Mouse (Mus musculus) stomach, postnatal 0 days (tissue): Measurements from ENCODE around the gene Rsad1. TPM values are rescaled to one million over a fixed set of nuclear protein-coding genes. Genes with fewer than 3 reads are reported as not detected.

ENCODE experiments used
- ATAC-seq: fragments of 200-750 bp; cut with Nextera tagmentation; 2 replicates; pipeline ENCODE4 v1.8.0; 2017; ENCODE audit not compliant: low FRiP score, low TSS enrichment
- DNase-seq: peaks from one replicate; pipeline ENCODE4 v3.0.0-alpha.2; 2016; ENCODE audit warnings: low spot score
- H3K27ac ChIP-seq: fragments of 300-500 bp; sonication (generic); replicated peaks from 2 replicates; pipeline ENCODE4 v1.5.1; 2014; ENCODE audit warnings: mild to moderate bottlenecking, control low read depth
- H3K27me3 ChIP-seq: fragments of 300-500 bp; sonication (generic); 2 replicates; pipeline ENCODE4 v1.6.1; 2014; ENCODE audit warnings: low read length; ENCODE audit not compliant: control insufficient read depth, insufficient read depth
- H3K36me3 ChIP-seq: fragments of 300-500 bp; sonication (generic); 2 replicates; pipeline ENCODE4 v1.6.1; 2014; ENCODE audit warnings: low read length, mixed read lengths; ENCODE audit not compliant: control insufficient read depth, insufficient read depth
- H3K4me1 ChIP-seq: fragments of 300-500 bp; sonication (generic); replicated peaks from 2 replicates; pipeline ENCODE4 v1.6.1; 2014; ENCODE audit warnings: antibody characterized with exemption; ENCODE audit not compliant: control insufficient read depth, insufficient read depth
- H3K4me2 ChIP-seq: fragments of 300-500 bp; sonication (generic); replicated peaks from 2 replicates; pipeline ENCODE4 v1.6.1; 2014; ENCODE audit warnings: low read depth, mild to moderate bottlenecking, control low read depth, moderate library complexity
- H3K4me3 ChIP-seq: fragments of 300-500 bp; sonication (generic); 2 replicates; pipeline ENCODE4 v1.5.1; 2014; ENCODE audit warnings: low read depth, low read length, control low read depth
- H3K9ac ChIP-seq: fragments of 300-500 bp; sonication (generic); 2 replicates; pipeline ENCODE4 v1.6.1; 2014; ENCODE audit warnings: mild to moderate bottlenecking, low read length, control low read depth, mixed read lengths
- H3K9me3 ChIP-seq: fragments of 300-500 bp; sonication (generic); 2 replicates; pipeline ENCODE4 v1.6.1; 2016; ENCODE audit warnings: low read length; ENCODE audit not compliant: control insufficient read depth
- CTCF ChIP-seq: IDR thresholded peaks from 2 replicates; pipeline ENCODE4 v1.5.1; 2016; ENCODE audit warnings: antibody characterized with exemption, low read depth, mild to moderate bottlenecking, moderate library complexity
- EP300 ChIP-seq: optimal IDR thresholded peaks from 2 replicates; pipeline ENCODE3; 2016; ENCODE audit warnings: antibody characterized with exemption
- WGBS: fragments of 180-500 bp; shearing (Covaris S2); extraction: QIAGEN DNeasy Blood & Tissue Kit; methylation state at CpG from one replicate; pipeline ENCODE4 v1.1.7; 2014; 5-methylcytosine and 5-hydroxymethylcytosine counted together
- polyA plus RNA-seq: library from polyadenylated mRNA; unstranded; fragments of >200 nt; fragmentation: Nextera tagmentation; extraction: Ambion mirVana; gene quantifications from 2 replicates; pipeline ENCODE4 v1.2.1, GENCODE M21; 2015

The Rsad1 gene
- polyA plus RNA-seq, result 3.4 and 3.8 TPM in 2 replicates

GRCm38 (mm10) chr11:94548888-94549690 lies at the start of gene Rsad1:
TSS of gene Rsad1 (minus strand) at chr11:94549255.
- TF ChIP-seq CTCF (peak; percentile 92), EP300 (peak; percentile 33)
- ATAC-seq, result peak; percentile 89
- 3% methylated on average over 49 of the region's 49 CpGs for WGBS

DNA sequence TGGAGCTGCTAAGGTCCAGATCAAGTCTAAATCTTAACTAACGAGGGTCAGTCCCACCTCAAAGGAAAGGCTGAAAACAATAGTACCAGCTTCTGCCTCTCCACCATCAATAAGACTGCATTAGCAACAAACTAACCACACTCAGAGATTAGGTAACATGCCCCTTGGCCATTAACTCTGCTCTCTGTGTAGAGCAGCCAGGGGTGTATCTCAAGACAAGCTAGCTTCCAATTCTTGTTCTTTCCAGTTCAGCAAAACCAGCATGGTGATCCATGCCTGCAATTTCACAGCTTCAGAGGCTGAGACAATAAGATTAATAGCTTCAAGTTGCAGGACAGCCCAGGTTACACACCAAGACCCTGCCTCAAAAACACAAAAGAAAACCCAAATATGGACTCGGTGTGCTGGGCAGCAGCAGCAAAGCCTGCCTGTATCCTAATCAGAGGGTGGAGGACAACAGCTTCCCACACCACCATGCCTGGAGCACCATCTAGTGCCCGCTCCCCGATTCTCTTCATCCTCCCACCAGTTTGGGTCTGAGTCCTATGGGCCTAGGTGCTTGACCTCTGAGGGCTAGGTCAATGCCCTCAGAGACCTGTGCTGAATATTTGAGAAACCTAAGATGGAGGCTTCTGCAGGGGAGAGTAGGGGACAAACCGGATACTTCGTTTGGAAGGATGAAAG lies 49.5 kb upstream of the Rsad1 start:
- Histone ChIP-seq H3K9ac (no peak overlapping the region), H3K4me2 (no peak overlapping the region), H3K27me3 (no peaks in the 10 kb centered on the region), H3K4me3 (no peak overlapping the region), H3K9me3 (no peaks in the 10 kb centered on the region), H3K27ac (no peak overlapping the region), H3K36me3 (no peaks in the 10 kb centered on the region), H3K4me1 (no peaks in the 10 kb centered on the region)
- ATAC-seq (no peak), DNase-seq (no peak)
- WGBS, result 58% methylated on average over 6 of the region's 6 CpGs
- TF ChIP-seq EP300, result no peak
- TF ChIP-seq CTCF, result peak; percentile 55

More at GRCm38 (mm10) chr11:94548888-94549690, at the start of gene Rsad1:
- Histone ChIP-seq H3K9ac (peak within 1 kb of the TSS; percentile 70), H3K27ac (peak within 1 kb of the TSS; percentile 90), H3K4me2 (peak within 1 kb of the TSS; percentile 87), H3K27me3 (no peaks in the 10 kb centered on the region), H3K36me3 (no peaks in the 10 kb centered on the region), H3K9me3 (no peaks in the 10 kb centered on the region), H3K4me3 (peak within 1 kb of the TSS; percentile 55), H3K4me1 (peaks cover 5% of the 10 kb centered on the region)
- peak; percentile 95 for DNase-seq

GRCm38 (mm10) chr11:94597319-94597718 lies 48.3 kb upstream of the Rsad1 start:
- no peak overlapping the region for H3K9ac ChIP-seq
- H3K36me3 ChIP-seq, result no peaks in the 10 kb centered on the region
- WGBS, result 75% methylated on average over 4 of the region's 4 CpGs
- no peak overlapping the region for H3K4me3 ChIP-seq
- H3K27ac ChIP-seq, result no peak overlapping the region
- H3K27me3 ChIP-seq, result no peaks in the 10 kb centered on the region
- DNase-seq (no peak), ATAC-seq (no peak)
- TF ChIP-seq EP300, result no peak
- no peak for TF ChIP-seq CTCF
- no peaks in the 10 kb centered on the region for H3K4me1 ChIP-seq
- H3K4me2 ChIP-seq, result no peak overlapping the region
- H3K9me3 ChIP-seq, result no peaks in the 10 kb centered on the region

DNA sequence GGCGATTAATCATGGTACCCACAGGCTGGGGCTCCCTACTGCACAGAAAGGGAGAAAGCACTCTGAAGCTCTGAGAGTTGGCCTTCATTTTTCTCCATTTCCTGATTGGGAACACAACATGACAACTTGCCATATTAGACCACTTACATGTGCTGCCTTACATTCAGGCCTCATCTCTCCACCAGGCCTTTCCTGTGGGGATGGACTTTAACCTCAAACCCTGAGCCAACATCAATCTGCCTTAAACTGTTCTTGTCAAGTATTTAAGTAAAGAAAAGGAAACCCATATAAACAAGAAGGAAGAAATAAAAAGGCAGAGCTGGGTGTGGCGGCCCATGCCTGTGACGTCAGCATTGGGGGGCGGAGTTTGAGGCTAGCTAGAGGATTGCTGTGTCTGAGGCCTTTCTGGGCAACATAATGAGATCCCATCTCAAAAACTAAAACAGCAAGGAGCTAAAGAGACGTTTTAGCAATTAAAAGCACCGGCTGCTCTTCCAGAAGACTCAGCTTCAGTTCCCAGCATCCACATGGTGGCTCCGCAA lies 47.3 kb upstream of the Rsad1 start:
- H3K27ac ChIP-seq, result 0 out of 2 replicates have a peak overlapping the region, but pooled peaks have one; percentile 13
- TF ChIP-seq CTCF, result no peak

DNA sequence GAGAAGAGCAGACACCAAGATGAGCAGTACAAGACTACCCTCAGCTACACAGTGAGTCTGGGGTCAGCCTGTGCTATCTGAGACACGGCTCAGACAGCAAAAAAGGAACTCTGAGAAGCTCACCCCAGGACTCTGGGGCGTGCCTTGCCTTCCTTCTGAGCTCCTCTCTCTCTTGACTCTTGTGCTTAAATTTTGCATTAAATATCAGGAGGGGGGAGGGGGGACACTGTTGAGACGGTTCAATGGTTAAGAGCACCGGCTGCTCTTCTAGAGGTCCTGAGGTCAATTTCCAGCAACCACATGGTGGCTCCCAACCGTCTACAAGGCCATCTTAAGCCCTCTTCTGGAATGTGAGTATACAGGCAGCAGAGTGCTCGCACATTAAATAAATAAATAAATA lies 38.5 kb upstream of the Rsad1 start:
- no peaks in the 10 kb centered on the region for H3K27me3 ChIP-seq
- no peak overlapping the region for H3K4me3 ChIP-seq
- ATAC-seq, result no peak
- no peaks in the 10 kb centered on the region for H3K36me3 ChIP-seq
- 80% methylated on average over 6 of the region's 6 CpGs for WGBS
- no peak overlapping the region for H3K27ac ChIP-seq
- no peak overlapping the region for H3K9ac ChIP-seq
- no peak for DNase-seq
- H3K4me2 ChIP-seq, result no peak overlapping the region
- no peaks in the 10 kb centered on the region for H3K9me3 ChIP-seq
- no peak for TF ChIP-seq EP300
- no peak for TF ChIP-seq CTCF
- H3K4me1 ChIP-seq, result no peaks in the 10 kb centered on the region

More for the DNA sequence above, 47.3 kb upstream of the Rsad1 start:
- Histone ChIP-seq H3K4me2 (no peak overlapping the region), H3K27me3 (no peaks in the 10 kb centered on the region), H3K4me3 (no peak overlapping the region), H3K9ac (no peak overlapping the region), H3K36me3 (no peaks in the 10 kb centered on the region), H3K4me1 (no peaks in the 10 kb centered on the region), H3K9me3 (no peaks in the 10 kb centered on the region)
- peak; percentile 85 for DNase-seq
- whole genome bisulfite sequencing, result 61% methylated on average over 7 of the region's 7 CpGs
- peak; percentile 61 for ATAC-seq
